Mouse (Mus musculus): ENCODE data around the gene Arhgef3. TPM values are rescaled to one million over a fixed set of nuclear protein-coding genes. Genes with fewer than 3 reads are reported as not detected.
A peak's percentile ranks its signal among the peaks of the same experiment; 100 is the strongest.

The Arhgef3 gene
- polyA plus RNA-seq, 1 experiment from 2014 or later, result 1.6 TPM

GRCm38 (mm10) chr14:27413961-27414360 is 299.3 kb downstream of the Arhgef3 start:
- no peaks in the 10 kb centered on the region for H3K27me3 ChIP-seq
- ATAC-seq, result no peak

GRCm38 (mm10) chr14:27420816-27421215 is 306.1 kb downstream of the Arhgef3 start:
- 69% methylated on average over 3 of the region's 3 CpGs for WGBS
- Histone ChIP-seq H3K4me2 (no peak overlapping the region), H3K9me3 (replicated peaks) (no peaks in the 10 kb centered on the region), H3K27me3 (no peaks in the 10 kb centered on the region), H3K4me1 (no peaks in the 10 kb centered on the region), H3K36me3 (ENCODE audit: poor library complexity, severe bottlenecking) (no peaks in the 10 kb centered on the region), H3K27ac (no peak overlapping the region), H3K9ac (no peak overlapping the region), H3K4me3 (no peak overlapping the region)
- ATAC-seq, result no peak

More at GRCm38 (mm10) chr14:27413961-27414360, 299.3 kb downstream of the Arhgef3 start:
- H3K9me3 ChIP-seq (replicated peaks), result peaks cover 4% of the 10 kb centered on the region
- H3K4me2 ChIP-seq, result no peak overlapping the region
- H3K4me3 ChIP-seq, result no peak overlapping the region
- H3K9ac ChIP-seq, result no peak overlapping the region
- WGBS, result 50% methylated on average over 4 of the region's 4 CpGs
- no peaks in the 10 kb centered on the region for H3K4me1 ChIP-seq
- H3K36me3 ChIP-seq (ENCODE audit: poor library complexity, severe bottlenecking), result no peaks in the 10 kb centered on the region
- H3K27ac ChIP-seq, result no peak overlapping the region

- WGBS, result 90% methylated on average over 1 of the region's 1 CpGs
Observed at GRCm38 (mm10) chr14:27422301-27422700, 307.6 kb downstream of the Arhgef3 start.

GRCm38 (mm10) chr14:27428573-27428972 is 313.9 kb downstream of the Arhgef3 start, which contains the start of gene Fam208a:
Fam208a (plus strand) TSS chr14:27428834.
- Histone ChIP-seq H3K9me3 (replicated peaks) (peaks cover 5% of the 10 kb centered on the region; the same call in 1 of the 2 replicates), H3K4me1 (peaks cover 7% of the 10 kb centered on the region; the same call in 1 of the 2 replicates), H3K27ac (peak within 1 kb of the TSS; percentile 98), H3K4me3 (peak within 1 kb of the TSS; percentile 72), H3K36me3 (ENCODE audit: poor library complexity, severe bottlenecking) (peaks cover 23% of the 10 kb centered on the region), H3K9ac (peak within 1 kb of the TSS; percentile 88), H3K4me2 (peak within 1 kb of the TSS; percentile 79), H3K27me3 (peaks cover 4% of the 10 kb centered on the region; the same call in 1 of the 2 replicates)
- peak; percentile 98 for ATAC-seq
- WGBS, result 2% methylated on average over 32 of the region's 43 CpGs

More at GRCm38 (mm10) chr14:27422301-27422700, 307.6 kb downstream of the Arhgef3 start:
- no peak overlapping the region for H3K9ac ChIP-seq
- no peaks in the 10 kb centered on the region for H3K36me3 ChIP-seq (ENCODE audit: poor library complexity, severe bottlenecking)
- ATAC-seq, result no peak
- H3K4me1 ChIP-seq, result no peaks in the 10 kb centered on the region
- H3K9me3 ChIP-seq (replicated peaks), result no peaks in the 10 kb centered on the region
- no peaks in the 10 kb centered on the region for H3K27me3 ChIP-seq
- no peak overlapping the region for H3K27ac ChIP-seq
- no peak overlapping the region for H3K4me3 ChIP-seq
- H3K4me2 ChIP-seq, result no peak overlapping the region

- peaks cover 29% of the 10 kb centered on the region for H3K36me3 ChIP-seq (ENCODE audit: poor library complexity, severe bottlenecking)
- peaks cover 8% of the 10 kb centered on the region for H3K9me3 ChIP-seq (replicated peaks)
- under 1% methylated on average over 45 of the region's 78 CpGs for WGBS
- H3K4me2 ChIP-seq, result peak overlapping the region; percentile 79
- H3K27me3 ChIP-seq, result peaks cover 4% of the 10 kb centered on the region; the same call in 1 of the 2 replicates
- peak overlapping the region; percentile 72 for H3K4me3 ChIP-seq
- H3K27ac ChIP-seq, result peak overlapping the region; percentile 98
- peaks cover 7% of the 10 kb centered on the region; the same call in 1 of the 2 replicates for H3K4me1 ChIP-seq
- peak; percentile 89 for ATAC-seq
- H3K9ac ChIP-seq, result peak overlapping the region; percentile 88
Observed at GRCm38 (mm10) chr14:27428973-27429711, 314.4 kb downstream of the Arhgef3 start.

GRCm38 (mm10) chr14:27430280-27430679 is 315.6 kb downstream of the Arhgef3 start:
- H3K27me3 ChIP-seq, result peaks cover 4% of the 10 kb centered on the region; the same call in 1 of the 2 replicates
- peak overlapping the region; percentile 30 for H3K4me2 ChIP-seq
- 97% methylated on average over 4 of the region's 4 CpGs for WGBS
- peaks cover 35% of the 10 kb centered on the region for H3K36me3 ChIP-seq (ENCODE audit: poor library complexity, severe bottlenecking)
- no peak overlapping the region for H3K27ac ChIP-seq
- H3K4me3 ChIP-seq, result no peak overlapping the region; the same call in 1 of the 2 replicates
- H3K4me1 ChIP-seq, result peaks cover 7% of the 10 kb centered on the region; the same call in 1 of the 2 replicates
- no peak for ATAC-seq
- no peak overlapping the region for H3K9ac ChIP-seq
- peaks cover 8% of the 10 kb centered on the region for H3K9me3 ChIP-seq (replicated peaks)

- H3K27me3 ChIP-seq, result peaks cover 4% of the 10 kb centered on the region; the same call in 1 of the 2 replicates
- no peak for ATAC-seq
- H3K36me3 ChIP-seq (ENCODE audit: poor library complexity, severe bottlenecking), result peaks cover 43% of the 10 kb centered on the region
- no peak overlapping the region for H3K9ac ChIP-seq
- WGBS, result 98% methylated on average over 2 of the region's 2 CpGs
- peaks cover 8% of the 10 kb centered on the region for H3K9me3 ChIP-seq (replicated peaks)
- no peak overlapping the region for H3K27ac ChIP-seq
- no peak overlapping the region for H3K4me3 ChIP-seq
- H3K4me2 ChIP-seq, result no peak overlapping the region
- peaks cover 7% of the 10 kb centered on the region; the same call in 1 of the 2 replicates for H3K4me1 ChIP-seq
Observed at GRCm38 (mm10) chr14:27432064-27432463, 317.4 kb downstream of the Arhgef3 start.

- H3K4me2 ChIP-seq, result no peak overlapping the region
- peaks cover 39% of the 10 kb centered on the region for H3K36me3 ChIP-seq (ENCODE audit: poor library complexity, severe bottlenecking)
- no peak overlapping the region for H3K4me3 ChIP-seq
- WGBS, result 89% methylated on average over 1 of the region's 1 CpGs
- no peaks in the 10 kb centered on the region for H3K4me1 ChIP-seq
- no peaks in the 10 kb centered on the region for H3K27me3 ChIP-seq
- ATAC-seq, result no peak
- peaks cover 3% of the 10 kb centered on the region; the same call in 1 of the 2 replicates for H3K9me3 ChIP-seq (replicated peaks)
- no peak overlapping the region for H3K9ac ChIP-seq
- H3K27ac ChIP-seq, result no peak overlapping the region
Observed at GRCm38 (mm10) chr14:27436116-27436515, 321.4 kb downstream of the Arhgef3 start.

- no peak for ATAC-seq
- peaks cover 3% of the 10 kb centered on the region; the same call in 1 of the 2 replicates for H3K9me3 ChIP-seq (replicated peaks)
- no peaks in the 10 kb centered on the region for H3K4me1 ChIP-seq
- WGBS, result 85% methylated on average over 3 of the region's 3 CpGs
- no peak overlapping the region for H3K4me3 ChIP-seq
- peaks cover 35% of the 10 kb centered on the region for H3K36me3 ChIP-seq (ENCODE audit: poor library complexity, severe bottlenecking)
- H3K4me2 ChIP-seq, result no peak overlapping the region
- H3K9ac ChIP-seq, result no peak overlapping the region
- no peak overlapping the region for H3K27ac ChIP-seq
- no peaks in the 10 kb centered on the region for H3K27me3 ChIP-seq
Observed at GRCm38 (mm10) chr14:27436826-27437225, 322.1 kb downstream of the Arhgef3 start.

GRCm38 (mm10) chr14:27440921-27441320 is 326.2 kb downstream of the Arhgef3 start:
- H3K4me2 ChIP-seq, result no peak overlapping the region
- no peak overlapping the region for H3K9ac ChIP-seq
- H3K27ac ChIP-seq, result no peak overlapping the region
- no peaks in the 10 kb centered on the region for H3K9me3 ChIP-seq (replicated peaks)
- H3K4me3 ChIP-seq, result no peak overlapping the region
- H3K36me3 ChIP-seq (ENCODE audit: poor library complexity, severe bottlenecking), result peaks cover 35% of the 10 kb centered on the region
- H3K27me3 ChIP-seq, result no peaks in the 10 kb centered on the region
- H3K4me1 ChIP-seq, result no peaks in the 10 kb centered on the region
- no peak for ATAC-seq

GRCm38 (mm10) chr14:27444851-27445281 is 330.2 kb downstream of the Arhgef3 start:
- H3K4me3 ChIP-seq, result no peak overlapping the region
- no peaks in the 10 kb centered on the region for H3K27me3 ChIP-seq
- no peaks in the 10 kb centered on the region for H3K4me1 ChIP-seq
- H3K9me3 ChIP-seq (replicated peaks), result no peaks in the 10 kb centered on the region
- no peak for ATAC-seq
- no peak overlapping the region for H3K9ac ChIP-seq
- WGBS, result 82% methylated on average over 2 of the region's 2 CpGs
- H3K36me3 ChIP-seq (ENCODE audit: poor library complexity, severe bottlenecking), result peaks cover 49% of the 10 kb centered on the region
- no peak overlapping the region for H3K4me2 ChIP-seq
- H3K27ac ChIP-seq, result no peak overlapping the region

- no peak overlapping the region for H3K27ac ChIP-seq
- no peak for ATAC-seq
- H3K9me3 ChIP-seq (replicated peaks), result no peaks in the 10 kb centered on the region
- H3K4me1 ChIP-seq, result no peaks in the 10 kb centered on the region
- 91% methylated on average over 4 of the region's 4 CpGs for WGBS
- peaks cover 57% of the 10 kb centered on the region for H3K36me3 ChIP-seq (ENCODE audit: poor library complexity, severe bottlenecking)
- H3K9ac ChIP-seq, result no peak overlapping the region
- H3K4me3 ChIP-seq, result no peak overlapping the region
- no peak overlapping the region for H3K4me2 ChIP-seq
- no peaks in the 10 kb centered on the region for H3K27me3 ChIP-seq
Observed at GRCm38 (mm10) chr14:27446963-27447362, 332.3 kb downstream of the Arhgef3 start.

Data from forebrain, embryonic 13.5 days (tissue).